Mouse (Mus musculus) MEL (cell line): ENCODE measurements at regions not wholly inside any gene's neighbourhood (a gene's known extent, or its start where the extent isn't known, plus 50 kb on each side); places are given as distances from the start of the nearest gene placed in this dataset.

Experiments
- DNase-seq: peaks from one replicate; pipeline ENCODE4 v3.0.0; 2011; ENCODE audit warnings: low read depth, low spot score
- H3K27ac ChIP-seq: 2 replicates; pipeline ENCODE4 v1.5.1; 2012; ENCODE audit warnings: low read depth, mild to moderate bottlenecking, control low read depth, low read length, moderate library complexity; ENCODE audit not compliant: control insufficient read depth
- H3K27me3 ChIP-seq, 2 experiments: fragments of 150-350 bp in 1 of 2; sonication (generic) in 1 of 2; 2 replicates each; pipeline ENCODE4 v1.6.1; 2012; ENCODE audit warnings: low read length in 2 of 2, mild to moderate bottlenecking in 2 of 2, improper control_type of control experiment in 1 of 2, moderate library complexity in 1 of 2; ENCODE audit not compliant: insufficient read depth in 2 of 2, control insufficient read depth in 1 of 2
- H3K36me3 ChIP-seq, 2 experiments: 2 replicates each; pipeline ENCODE4 v1.6.1; 2012 to 2014; ENCODE audit warnings: low read length in 2 of 2, improper control_type of control experiment in 1 of 2, inconsistent platforms in 1 of 2, mild to moderate bottlenecking in 1 of 2; ENCODE audit not compliant: insufficient read depth in 2 of 2, control insufficient read depth in 1 of 2
- H3K4me1 ChIP-seq, 2 experiments: fragments of 150-350 bp in 1 of 2; sonication (generic) in 1 of 2; 2 replicates each; pipeline ENCODE4 v1.6.1; 2012; ENCODE audit warnings: low read length in 2 of 2, improper control_type of control experiment in 1 of 2, mild to moderate bottlenecking in 1 of 2; ENCODE audit not compliant: insufficient read depth in 2 of 2, control insufficient read depth in 1 of 2
- H3K4me3 ChIP-seq, 2 experiments: fragments of 150-350 bp in 1 of 2; sonication (generic) in 1 of 2; 2 replicates each; pipeline ENCODE4 v1.5.1; 2012; ENCODE audit warnings: low read depth in 2 of 2, low read length in 2 of 2, mild to moderate bottlenecking in 2 of 2, moderate library complexity in 2 of 2, control low read depth in 1 of 2, improper control_type of control experiment in 1 of 2; ENCODE audit not compliant: control insufficient read depth in 1 of 2, insufficient read depth in 1 of 2
- H3K79me2 ChIP-seq: 2 replicates; pipeline ENCODE4 v1.6.1; 2012; ENCODE audit warnings: mild to moderate bottlenecking, low read length, moderate library complexity; ENCODE audit not compliant: control insufficient read depth, poor library complexity, insufficient read depth
- H3K9ac ChIP-seq: 2 replicates; pipeline ENCODE4 v1.6.1; 2012; ENCODE audit warnings: low read depth, mild to moderate bottlenecking, control low read depth, low read length, moderate library complexity; ENCODE audit not compliant: control insufficient read depth, poor library complexity, severe bottlenecking
- H3K9me3 ChIP-seq: fragments of 150-350 bp; sonication (generic); replicated peaks from 2 replicates; pipeline ENCODE4 v1.6.1; 2012; ENCODE audit warnings: mild to moderate bottlenecking, low read length, improper control_type of control experiment, moderate library complexity; ENCODE audit not compliant: insufficient read depth
- CHD2 ChIP-seq: IDR thresholded peaks from 2 replicates; pipeline ENCODE4 v1.6.1; 2011; ENCODE audit warnings: low read length, improper control_type of control experiment
- ETS1 ChIP-seq: IDR thresholded peaks from 2 replicates; pipeline ENCODE4 v1.6.1; 2012; ENCODE audit warnings: low read depth, mild to moderate bottlenecking, inconsistent platforms, low read length, improper control_type of control experiment, moderate library complexity
- HCFC1 ChIP-seq: IDR thresholded peaks from 2 replicates; pipeline ENCODE4 v1.6.1; 2012; ENCODE audit warnings: low read depth, mild to moderate bottlenecking, inconsistent platforms, low read length, improper control_type of control experiment, moderate library complexity
- JUND ChIP-seq: IDR thresholded peaks from 2 replicates; pipeline ENCODE4 v1.6.1; 2011; ENCODE audit warnings: low read depth, mild to moderate bottlenecking, improper control_type of control experiment, low read length
- MAFK ChIP-seq: IDR thresholded peaks from 2 replicates; pipeline ENCODE4 v1.6.1; 2011; ENCODE audit warnings: low read depth, mild to moderate bottlenecking, low read length, improper control_type of control experiment, borderline replicate concordance
- MYB ChIP-seq: IDR thresholded peaks from 2 replicates; pipeline ENCODE4 v1.6.1; 2011; ENCODE audit warnings: mild to moderate bottlenecking, low read depth, low read length, improper control_type of control experiment
- POLR2AphosphoS2 ChIP-seq: IDR thresholded peaks from 2 replicates; pipeline ENCODE4 v1.6.1; 2011; ENCODE audit warnings: low read length, improper control_type of control experiment
- POLR2AphosphoS5 ChIP-seq: IDR thresholded peaks from 2 replicates; pipeline ENCODE4 v1.6.1; 2012; ENCODE audit warnings: low read depth, borderline replicate concordance, mild to moderate bottlenecking, inconsistent platforms, low read length, moderate library complexity, mixed read lengths
- RCOR1 ChIP-seq: IDR thresholded peaks from 2 replicates; pipeline ENCODE4 v1.6.1; 2012; ENCODE audit warnings: low read depth, mild to moderate bottlenecking, inconsistent platforms, low read length, improper control_type of control experiment
- SMC3 ChIP-seq: IDR thresholded peaks from 2 replicates; pipeline ENCODE4 v1.6.1; 2011; ENCODE audit warnings: low read depth, low read length, improper control_type of control experiment
- TAL1 ChIP-seq: IDR thresholded peaks from 2 replicates; pipeline ENCODE4 v1.6.1; 2012; ENCODE audit warnings: mild to moderate bottlenecking, inconsistent platforms, low read length, moderate library complexity, mixed read lengths
- UBTF ChIP-seq: IDR thresholded peaks from 2 replicates; pipeline ENCODE4 v1.6.1; 2012; ENCODE audit warnings: low read depth, mild to moderate bottlenecking, inconsistent platforms, low read length, improper control_type of control experiment, moderate library complexity, borderline replicate concordance; ENCODE audit not compliant: insufficient read depth
- USF2 ChIP-seq, 2 experiments: IDR thresholded peaks; 2 replicates each; pipeline ENCODE4 v1.6.1; 2011 to 2012; ENCODE audit warnings: improper control_type of control experiment in 2 of 2, low read length in 2 of 2, borderline replicate concordance in 1 of 2, inconsistent platforms in 1 of 2, low read depth in 1 of 2, mild to moderate bottlenecking in 1 of 2; ENCODE audit not compliant: insufficient read depth in 1 of 2
- ZKSCAN1 ChIP-seq: IDR thresholded peaks from 2 replicates; pipeline ENCODE4 v1.6.1; 2012; ENCODE audit warnings: low read depth, mild to moderate bottlenecking, inconsistent platforms, low read length, improper control_type of control experiment, moderate library complexity
- ZMIZ1 ChIP-seq: IDR thresholded peaks from 2 replicates; pipeline ENCODE4 v1.6.1; 2012; ENCODE audit warnings: low read depth, mild to moderate bottlenecking, inconsistent platforms, low read length, improper control_type of control experiment, moderate library complexity
- ZNF384 ChIP-seq: IDR thresholded peaks from 2 replicates; pipeline ENCODE4 v1.6.1; 2012; ENCODE audit warnings: low read depth, mild to moderate bottlenecking, inconsistent platforms, low read length, improper control_type of control experiment

- Histone ChIP-seq H3K79me2 (no peaks in the 10 kb centered on the region), H3K4me3 (no peak overlapping the region), H3K9ac (no peak overlapping the region), H3K27ac (no peak overlapping the region), H3K9me3 (no peaks in the 10 kb centered on the region), H3K36me3 (no peaks in the 10 kb centered on the region), H3K27me3 (no peaks in the 10 kb centered on the region), H3K4me1 (no peaks in the 10 kb centered on the region)
- no peak for DNase-seq
- TF ChIP-seq POLR2AphosphoS2 (no peak), ZKSCAN1 (no peak), RCOR1 (no peak), CHD2 (no peak)
These were observed 66.5 kb downstream of the Nmur2 start for GRCm38 (mm10) chr11:55974224-55974875.

GRCm38 (mm10) chr11:55966580-55966979, 74.2 kb downstream of the Nmur2 start:
- Histone ChIP-seq H3K9ac (no peak overlapping the region), H3K36me3 (no peaks in the 10 kb centered on the region), H3K9me3 (no peaks in the 10 kb centered on the region), H3K27ac (no peak overlapping the region), H3K27me3 (no peaks in the 10 kb centered on the region), H3K4me3 (no peak overlapping the region), H3K79me2 (no peaks in the 10 kb centered on the region), H3K4me1 (no peaks in the 10 kb centered on the region)
- DNase-seq = no peak
- no peak for TF ChIP-seq RCOR1
- no peak for TF ChIP-seq POLR2AphosphoS5
- TF ChIP-seq JUND = no peak
- no peak for TF ChIP-seq USF2 (IDR thresholded peaks at IDR 0.05; ENCODE audit: borderline replicate concordance in 1 of 2, insufficient read depth in 1 of 2, low read depth in 1 of 2, low read length in 2 of 2)
- TF ChIP-seq HCFC1 = no peak
- TF ChIP-seq MYB = no peak
- TF ChIP-seq ZNF384 = no peak
- TF ChIP-seq TAL1 = no peak
- TF ChIP-seq UBTF = no peak

- H3K4me3 ChIP-seq = no peak overlapping the region
- H3K27ac ChIP-seq = no peak overlapping the region
- no peaks in the 10 kb centered on the region for H3K79me2 ChIP-seq
- H3K36me3 ChIP-seq = no peaks in the 10 kb centered on the region
- no peak for DNase-seq
- no peaks in the 10 kb centered on the region for H3K27me3 ChIP-seq
- H3K4me1 ChIP-seq = no peaks in the 10 kb centered on the region
- H3K9me3 ChIP-seq = no peaks in the 10 kb centered on the region
- TF ChIP-seq ETS1 (no peak), MAFK (no peak), ZMIZ1 (no peak), SMC3 (no peak), USF2 (IDR thresholded peaks at IDR 0.05; ENCODE audit: borderline replicate concordance in 1 of 2, insufficient read depth in 1 of 2, low read depth in 1 of 2, low read length in 2 of 2) (no peak)
- no peak overlapping the region for H3K9ac ChIP-seq
These were observed 82.4 kb downstream of the Nmur2 start for GRCm38 (mm10) chr11:55958372-55958771.
